Mouse (Mus musculus) cerebellum, adult (tissue): ENCODE results near the gene Osgin1.

Experiments used
- ATAC-seq: cut with Nextera tagmentation; 2 replicates; pipeline ENCODE4 v1.9.2; 2017; ENCODE audit warnings: mild to moderate bottlenecking, moderate library complexity, mixed read lengths; ENCODE audit not compliant: insufficient number of reproducible peaks, low FRiP score, low TSS enrichment

Osgin1 gene

DNA sequence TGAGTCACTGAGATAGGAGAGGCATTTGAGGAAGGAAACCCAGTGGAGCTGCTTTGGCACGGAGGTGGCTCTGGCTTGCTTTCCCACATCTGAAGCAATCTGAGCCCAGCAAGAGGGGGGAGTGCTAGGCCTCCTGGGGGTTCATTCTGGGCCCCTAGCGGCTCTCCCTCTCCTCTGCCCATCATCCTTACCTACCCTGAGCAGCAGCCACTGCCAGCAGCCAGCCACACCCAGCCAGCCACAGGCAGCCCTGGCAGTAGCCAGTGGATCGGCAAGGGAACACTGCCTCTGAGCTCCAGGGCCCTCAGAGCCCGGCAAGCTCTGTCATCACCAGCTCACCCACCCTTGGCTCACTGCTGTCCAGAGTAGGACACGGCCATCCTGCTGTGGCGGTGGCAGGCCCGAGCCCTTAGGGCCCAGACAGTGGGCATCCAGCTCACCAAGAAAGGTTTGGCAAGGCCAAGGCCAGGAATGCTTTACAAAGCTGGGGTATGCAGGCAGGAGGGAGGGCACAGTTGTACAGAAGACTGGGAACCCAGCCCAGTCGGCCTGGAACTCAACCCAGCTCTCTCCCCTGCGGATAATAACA lies 11.7 kb upstream of the Osgin1 start:
- no peak for ATAC-seq

DNA sequence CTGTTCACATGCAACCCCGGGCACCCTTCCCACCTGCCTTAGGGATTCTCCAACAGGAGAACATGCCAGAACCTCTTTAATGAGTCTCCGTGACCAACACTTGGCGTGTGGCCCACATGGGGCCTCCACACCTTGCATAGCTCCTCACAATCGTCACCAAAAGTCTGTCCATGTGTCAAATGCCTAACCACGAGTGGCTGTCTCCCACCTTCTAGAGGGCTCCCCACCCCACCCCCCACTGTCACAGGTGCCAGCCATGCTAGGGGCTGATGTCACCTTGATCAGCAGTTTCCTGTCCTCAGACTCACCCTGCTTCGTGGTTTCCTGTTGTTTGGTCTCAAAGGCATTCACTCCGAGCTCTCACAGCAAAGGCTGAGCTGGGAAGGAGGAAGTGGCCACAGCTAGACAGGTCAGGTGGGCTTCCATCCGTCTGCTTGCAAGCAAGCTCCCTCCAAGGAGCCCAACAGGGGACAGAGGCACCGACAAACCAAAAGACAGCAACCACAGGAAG lies 10.2 kb upstream of the Osgin1 start:
- no peak for ATAC-seq

DNA sequence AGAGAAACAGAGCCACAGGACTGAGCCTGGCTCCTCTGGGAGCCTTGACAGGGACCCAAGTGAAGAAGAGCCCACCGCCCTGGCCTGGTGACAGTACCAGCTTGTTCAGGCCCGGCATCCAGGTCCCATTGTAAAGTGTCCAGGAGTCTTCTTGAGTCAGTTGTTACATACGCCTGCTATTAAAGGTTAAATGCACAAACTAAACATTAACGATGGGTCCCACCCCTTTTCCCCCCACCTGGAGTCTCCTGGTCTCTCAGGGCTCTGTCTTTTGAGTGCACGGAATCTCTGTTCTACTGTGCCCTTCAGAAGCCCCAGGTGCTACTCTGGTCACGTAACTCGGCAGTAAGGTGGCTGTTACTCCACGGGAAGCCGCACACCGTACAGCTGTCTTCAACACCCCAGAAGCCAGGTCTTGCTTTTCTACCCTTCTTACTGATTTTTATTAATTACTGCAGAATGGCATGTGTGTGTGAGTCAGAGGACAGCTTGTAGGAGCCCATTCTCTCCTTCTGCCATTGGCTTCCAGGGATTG lies 9.7 kb upstream of the Osgin1 start:
- no peak for ATAC-seq

- no peak for ATAC-seq
Measured at GRCm38 (mm10) chr8:119424740-119425139, 9.2 kb upstream of the Osgin1 start.

- no peak for ATAC-seq
Measured at GRCm38 (mm10) chr8:119425533-119425932, 8.4 kb upstream of the Osgin1 start.

GRCm38 (mm10) chr8:119426069-119426735 lies 7.7 kb upstream of the Osgin1 start:
- no peak for ATAC-seq

- peak; percentile 72 for ATAC-seq
Measured at GRCm38 (mm10) chr8:119427634-119428349, 6.1 kb upstream of the Osgin1 start.

GRCm38 (mm10) chr8:119428350-119428740 lies 5.6 kb upstream of the Osgin1 start:
- ATAC-seq: no peak

DNA sequence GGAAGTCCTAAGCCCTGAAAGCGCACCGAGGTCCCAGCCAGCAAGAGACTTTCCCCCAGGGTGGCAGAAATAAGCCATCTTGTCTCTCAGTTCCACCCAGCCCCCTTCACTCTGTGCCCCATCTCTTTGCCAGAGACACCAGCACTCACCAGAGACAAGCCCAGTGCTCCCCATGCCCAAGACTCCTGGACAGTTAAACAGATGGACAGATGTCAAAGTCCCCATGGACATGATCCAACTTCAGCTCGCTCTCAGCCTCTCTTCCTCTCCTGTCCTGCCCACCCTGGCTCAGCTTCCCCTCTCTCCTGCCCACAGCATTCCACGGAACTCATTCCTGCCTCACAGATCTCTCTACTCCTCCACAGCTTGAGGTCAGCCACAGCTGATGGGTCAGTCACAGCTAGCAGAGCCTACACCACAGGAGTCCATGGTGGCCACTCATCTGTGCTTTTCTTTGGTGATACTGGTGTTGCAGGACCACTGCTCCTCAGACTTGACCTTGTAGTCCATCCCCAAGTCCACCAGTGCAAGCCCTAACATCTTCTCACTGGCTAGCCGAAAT lies 5.1 kb upstream of the Osgin1 start:
- no peak for ATAC-seq

- ATAC-seq: no peak
Measured at GRCm38 (mm10) chr8:119429552-119429951, 4.4 kb upstream of the Osgin1 start.

DNA sequence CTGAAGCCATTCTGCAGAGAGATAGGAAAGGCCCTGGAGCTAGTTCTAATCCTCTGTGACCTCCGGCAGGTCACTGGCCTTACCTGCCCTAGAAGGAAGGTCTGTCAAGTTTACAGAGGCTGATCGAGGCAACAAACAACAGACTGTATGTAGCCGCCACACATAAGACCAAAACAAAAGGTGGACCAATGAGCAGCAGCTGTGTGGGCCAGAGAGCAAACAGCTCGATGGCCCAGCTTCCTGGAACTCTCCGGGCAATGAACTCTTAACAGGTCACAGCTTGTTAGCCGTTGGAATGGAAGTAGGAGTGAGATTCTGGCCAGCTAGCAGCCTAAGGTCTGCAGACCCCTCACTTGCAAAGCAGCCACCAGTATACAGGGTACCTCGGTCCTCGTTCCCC lies 3.7 kb upstream of the Osgin1 start:
- ATAC-seq: no peak

DNA sequence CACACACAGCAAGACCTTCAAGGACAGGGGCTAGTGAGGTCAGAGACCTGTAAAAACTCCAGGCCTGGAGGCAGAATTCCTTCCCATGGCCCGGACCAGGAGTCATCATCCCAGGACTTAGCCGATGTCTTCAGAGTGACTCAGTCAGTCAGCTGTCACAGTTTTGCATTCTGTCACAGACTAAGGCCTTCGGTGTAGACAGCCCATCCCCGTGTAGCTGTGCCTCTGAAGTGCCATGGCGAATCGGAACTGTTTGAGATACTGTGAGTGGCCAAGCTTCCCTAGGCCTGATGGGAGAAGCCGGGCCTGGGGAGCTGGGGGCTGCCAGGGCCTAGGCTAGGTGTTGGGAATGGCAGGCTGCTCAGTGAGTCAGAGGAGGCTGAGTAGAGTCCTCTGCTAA lies 3.2 kb upstream of the Osgin1 start:
- no peak for ATAC-seq

DNA sequence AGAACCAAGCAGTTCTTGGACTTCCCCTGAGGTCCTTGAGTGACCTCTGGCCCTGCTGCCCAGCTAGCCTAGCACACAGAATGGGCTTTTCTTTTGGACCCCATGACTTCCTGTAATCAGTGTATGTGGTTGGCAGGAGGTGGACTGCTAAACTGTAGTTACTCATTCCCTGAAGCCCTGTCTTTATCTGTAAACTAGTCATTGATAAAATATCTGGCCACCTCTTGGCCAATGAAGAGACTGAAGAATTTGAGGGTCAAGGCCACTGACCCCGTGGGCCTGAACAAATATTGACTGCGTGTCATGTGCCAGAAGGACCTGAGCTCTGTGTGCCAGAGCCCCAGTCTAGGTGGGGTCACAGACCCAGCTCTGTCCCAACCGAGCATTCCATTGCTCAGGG lies 1.6 kb upstream of the Osgin1 start:
- no peak for ATAC-seq

- ATAC-seq: no peak
Measured at GRCm38 (mm10) chr8:119434569-119434968, 645 bp downstream of the Osgin1 start.

DNA sequence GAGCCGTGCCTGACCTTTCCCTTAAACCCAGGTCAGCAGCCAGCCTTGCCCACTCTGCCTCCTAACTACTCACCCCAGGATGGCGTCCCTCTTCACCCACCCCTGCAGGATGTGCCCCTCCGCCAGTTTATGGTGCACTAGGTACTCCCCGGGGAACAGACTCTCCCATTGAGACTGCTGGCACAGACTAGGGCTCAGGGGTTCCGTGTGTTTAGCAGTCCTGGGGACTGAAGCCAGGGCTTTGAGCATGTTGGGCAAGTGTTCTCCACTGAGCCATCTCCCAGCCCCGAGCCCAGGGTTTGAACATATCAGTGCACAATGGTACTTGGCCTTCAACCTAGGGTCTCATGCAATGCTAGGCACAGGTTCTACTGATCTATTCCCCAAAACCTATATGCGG lies 1.6 kb downstream of the Osgin1 start:
- no peak for ATAC-seq

DNA sequence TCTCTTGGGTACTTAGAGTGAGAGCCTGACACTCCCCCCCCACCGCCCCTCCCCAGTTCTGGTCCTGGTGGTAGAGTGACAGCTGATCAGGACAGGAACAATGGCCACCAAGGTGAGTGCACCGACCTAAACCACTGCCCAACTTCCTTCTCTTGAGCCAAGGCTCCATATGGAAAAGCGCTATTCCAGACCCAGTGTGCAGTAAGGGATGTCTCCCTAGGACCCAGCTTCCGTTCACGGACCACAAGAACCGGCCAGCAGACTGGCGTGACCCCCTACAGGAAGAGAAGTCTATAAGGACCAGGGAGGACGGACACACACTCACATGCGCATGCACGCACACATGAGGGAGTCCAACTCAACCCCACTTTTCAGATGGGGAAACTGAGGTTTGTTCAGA lies 2.4 kb downstream of the Osgin1 start:
- ATAC-seq: no peak

- no peak for ATAC-seq
Measured at GRCm38 (mm10) chr8:119436933-119437332, 3.0 kb downstream of the Osgin1 start.

- ATAC-seq: no peak
Measured at GRCm38 (mm10) chr8:119437506-119437905, 3.6 kb downstream of the Osgin1 start.

GRCm38 (mm10) chr8:119438876-119439275 lies 5.0 kb downstream of the Osgin1 start:
- no peak for ATAC-seq

- no peak for ATAC-seq
Measured at GRCm38 (mm10) chr8:119439424-119439823, 5.5 kb downstream of the Osgin1 start.

GRCm38 (mm10) chr8:119439893-119440249 lies 5.9 kb downstream of the Osgin1 start:
- ATAC-seq: no peak
